Mouse (Mus musculus) midbrain, embryonic 10.5 days (tissue): ENCODE measurements around the gene Cfap65. TPM values are rescaled to one million over a fixed set of nuclear protein-coding genes. Genes with fewer than 3 reads are reported as not detected.

Experiments used
- DNase-seq: peaks from one replicate; pipeline ENCODE4 v3.0.0-alpha.2; 2017; ENCODE audit warnings: low spot score
- H3K27ac ChIP-seq: fragments of 300-500 bp; sonication (generic); replicated peaks from 2 replicates; pipeline ENCODE4 v1.5.1; 2016; ENCODE audit warnings: mild to moderate bottlenecking
- H3K27me3 ChIP-seq: fragments of 300-500 bp; sonication (generic); 2 replicates; pipeline ENCODE4 v1.6.1; 2016; ENCODE audit warnings: low read depth, mild to moderate bottlenecking; ENCODE audit not compliant: poor library complexity, severe bottlenecking
- H3K36me3 ChIP-seq: fragments of 300-500 bp; sonication (generic); 2 replicates; pipeline ENCODE4 v1.6.1; 2016; ENCODE audit warnings: mild to moderate bottlenecking, moderate library complexity
- H3K4me1 ChIP-seq: fragments of 300-500 bp; sonication (generic); 2 replicates; pipeline ENCODE4 v1.6.1; 2016
- H3K4me3 ChIP-seq: fragments of 300-500 bp; sonication (generic); 2 replicates; pipeline ENCODE4 v1.5.1; 2016; ENCODE audit warnings: mild to moderate bottlenecking, moderate library complexity
- H3K9me3 ChIP-seq: fragments of 300-500 bp; sonication (generic); replicated peaks from 2 replicates; pipeline ENCODE4 v1.6.1; 2016; ENCODE audit warnings: mild to moderate bottlenecking
- WGBS: fragments of 180-500 bp; shearing (Covaris S2); methylation state at CpG from one replicate; pipeline ENCODE4 v1.1.7; 2016; 5-methylcytosine and 5-hydroxymethylcytosine counted together
- microRNA counts: library from miRNA; unstranded; fragments of <30 nt; microRNA quantifications from one replicate; lab custom pipeline; 2017
- microRNA-seq: library from miRNA; unstranded; fragments of <30 nt; microRNA quantifications from one replicate; pipeline ENCODE4, GENCODE M21; 2017
- polyA plus RNA-seq: library from polyadenylated mRNA; unstranded; fragments of >200 nt; fragmentation: Nextera tagmentation; extraction: Ambion mirVana; gene quantifications from 2 replicates; pipeline ENCODE4 v1.2.1, GENCODE M21; 2016

Gene Cfap65
- polyA plus RNA-seq, 1 experiment from 2014 or later: 0.04 TPM

DNA sequence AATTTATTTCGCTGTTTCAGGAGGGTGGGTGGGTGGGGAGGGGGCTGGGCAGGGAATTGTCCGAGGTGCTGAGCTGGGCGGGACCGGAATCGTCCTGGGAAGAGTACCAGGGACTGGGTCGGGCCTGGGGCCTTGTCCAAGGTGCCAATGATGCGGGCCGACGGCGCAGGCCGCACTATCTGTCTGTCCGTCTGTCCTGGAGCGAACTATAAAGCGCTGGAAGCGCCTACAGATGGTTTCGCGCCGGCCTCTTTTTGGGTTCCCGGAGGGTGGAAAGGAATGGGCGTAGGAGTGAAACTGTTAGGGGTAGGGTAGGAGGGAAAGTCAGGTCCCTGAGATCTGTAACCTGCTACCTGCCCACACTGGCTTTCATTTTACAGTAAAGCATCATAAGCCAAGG, 78.2 kb downstream of the Cfap65 start:
- DNase-seq: peak; percentile 20
- peak overlapping the region; percentile 85 for H3K4me3 ChIP-seq
- peaks cover 80% of the 10 kb centered on the region for H3K4me1 ChIP-seq
- H3K27ac ChIP-seq: peak overlapping the region; percentile 78
- H3K9me3 ChIP-seq: no peaks in the 10 kb centered on the region
- peaks cover 84% of the 10 kb centered on the region for H3K27me3 ChIP-seq
- whole genome bisulfite sequencing: 2% methylated on average over 20 of the region's 20 CpGs
- no peaks in the 10 kb centered on the region for H3K36me3 ChIP-seq

DNA sequence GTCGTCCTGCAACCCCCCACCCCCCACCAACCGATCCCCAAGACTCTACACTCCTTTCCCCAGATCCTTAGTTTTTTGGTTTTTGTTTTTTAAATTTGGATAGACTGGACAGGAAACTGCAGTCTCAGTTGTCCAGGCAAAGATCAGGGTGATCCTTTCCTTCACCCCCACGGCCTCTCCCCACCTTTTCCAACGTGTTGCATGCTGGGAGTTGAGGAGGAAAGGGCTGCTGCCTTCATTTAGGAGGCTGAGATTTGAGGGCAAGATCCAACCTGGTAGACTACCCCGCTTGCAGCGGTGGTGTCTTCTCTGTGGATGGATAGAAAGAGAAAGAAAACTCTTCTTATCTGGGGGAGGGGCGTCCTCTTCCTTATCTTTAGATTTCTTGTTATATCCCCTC, 78.6 kb downstream of the Cfap65 start:
- Histone ChIP-seq H3K9me3 (no peaks in the 10 kb centered on the region), H3K27ac (peak overlapping the region; percentile 94), H3K4me3 (peak overlapping the region; percentile 85), H3K36me3 (no peaks in the 10 kb centered on the region), H3K27me3 (peaks cover 88% of the 10 kb centered on the region), H3K4me1 (peaks cover 84% of the 10 kb centered on the region)
- WGBS: 2% methylated on average over 7 of the region's 7 CpGs
- peak; percentile 36 for DNase-seq

DNA sequence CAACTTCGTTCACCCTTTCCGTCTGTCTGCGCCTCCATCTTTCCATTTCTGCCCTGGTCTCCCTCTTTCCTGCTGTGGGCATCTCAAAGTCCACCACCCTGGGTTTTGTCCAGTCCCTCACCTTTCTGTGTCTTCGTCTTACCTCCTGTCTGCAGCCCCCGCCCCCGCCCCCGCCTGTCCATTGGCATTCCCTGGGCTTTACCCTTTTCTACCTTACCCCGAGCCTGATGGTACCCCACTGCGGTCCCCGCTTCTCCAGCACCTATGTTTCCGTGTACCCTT, 79.0 kb downstream of the Cfap65 start:
- Histone ChIP-seq H3K4me1 (peaks cover 88% of the 10 kb centered on the region), H3K27ac (peak overlapping the region; percentile 94), H3K9me3 (no peaks in the 10 kb centered on the region), H3K36me3 (no peaks in the 10 kb centered on the region), H3K27me3 (peaks cover 92% of the 10 kb centered on the region), H3K4me3 (peak overlapping the region; percentile 85)
- DNase-seq: peak; percentile 40
- 2% methylated on average over 11 of the region's 11 CpGs for WGBS

DNA sequence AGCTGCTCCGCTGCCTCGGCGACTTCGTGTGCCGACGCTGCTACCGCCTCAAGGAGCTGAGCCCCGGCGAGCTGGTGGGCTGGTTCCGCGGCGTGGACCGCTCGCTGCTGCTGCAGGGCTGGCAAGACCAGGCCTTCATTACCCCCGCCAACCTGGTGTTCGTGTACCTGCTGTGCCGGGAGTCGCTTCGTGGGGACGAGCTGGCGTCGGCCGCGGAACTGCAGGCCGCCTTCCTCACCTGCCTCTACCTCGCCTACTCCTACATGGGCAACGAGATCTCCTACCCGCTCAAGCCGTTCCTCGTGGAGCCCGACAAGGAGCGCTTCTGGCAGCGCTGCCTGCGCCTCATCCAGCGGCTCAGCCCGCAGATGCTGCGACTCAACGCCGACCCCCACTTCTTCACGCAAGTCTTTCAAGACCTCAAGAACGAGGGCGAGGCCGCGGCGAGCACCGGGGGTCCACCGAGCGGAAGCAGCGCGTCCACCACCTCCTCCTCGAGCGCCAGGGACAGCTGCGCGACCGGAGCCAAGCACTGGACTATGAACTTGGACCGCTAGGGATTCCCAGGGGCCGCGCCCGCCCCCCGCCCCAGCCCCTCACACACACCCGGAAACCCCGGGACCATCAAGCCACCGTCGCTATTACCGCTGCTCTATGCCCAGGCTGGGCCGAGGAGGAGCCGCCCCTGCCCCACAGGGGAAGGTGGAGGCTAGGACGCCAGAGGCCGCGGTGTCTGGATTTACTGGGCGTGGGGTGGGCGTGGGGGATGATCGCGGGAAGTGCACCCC, 79.6 kb downstream of the Cfap65 start:
- WGBS: under 1% methylated on average over 74 of the region's 74 CpGs
- Histone ChIP-seq H3K36me3 (no peaks in the 10 kb centered on the region), H3K4me3 (peak overlapping the region; percentile 85), H3K9me3 (no peaks in the 10 kb centered on the region), H3K27me3 (peaks cover 97% of the 10 kb centered on the region), H3K4me1 (peaks cover 93% of the 10 kb centered on the region), H3K27ac (peak overlapping the region; percentile 94)
- DNase-seq: peak; percentile 57

DNA sequence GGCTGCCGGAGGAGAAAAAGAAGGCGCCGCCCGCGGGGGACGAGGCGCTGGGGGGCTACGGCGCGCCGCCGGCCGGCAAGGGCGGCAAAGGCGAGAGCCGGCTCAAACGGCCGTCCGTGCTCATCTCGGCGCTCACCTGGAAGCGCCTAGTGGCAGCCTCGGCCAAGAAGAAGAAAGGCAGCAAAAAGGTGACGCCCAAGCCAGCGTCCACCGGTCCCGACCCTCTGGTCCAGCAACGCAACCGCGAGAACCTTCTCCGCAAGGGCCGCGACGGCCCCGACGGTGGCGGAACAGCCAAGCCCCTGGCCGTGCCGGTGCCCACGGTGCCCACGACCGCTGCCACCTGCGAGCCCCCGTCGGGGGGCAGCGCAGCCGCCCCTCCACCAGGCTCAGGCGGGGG, 80.2 kb downstream of the Cfap65 start:
- H3K4me1 ChIP-seq: peaks cover 100% of the 10 kb centered on the region
- H3K27ac ChIP-seq: peak overlapping the region; percentile 94
- DNase-seq: no peak
- H3K36me3 ChIP-seq: no peaks in the 10 kb centered on the region
- under 1% methylated on average over 48 of the region's 48 CpGs for WGBS
- H3K27me3 ChIP-seq: peaks cover 97% of the 10 kb centered on the region
- H3K9me3 ChIP-seq: no peaks in the 10 kb centered on the region
- H3K4me3 ChIP-seq: peak overlapping the region; percentile 85

DNA sequence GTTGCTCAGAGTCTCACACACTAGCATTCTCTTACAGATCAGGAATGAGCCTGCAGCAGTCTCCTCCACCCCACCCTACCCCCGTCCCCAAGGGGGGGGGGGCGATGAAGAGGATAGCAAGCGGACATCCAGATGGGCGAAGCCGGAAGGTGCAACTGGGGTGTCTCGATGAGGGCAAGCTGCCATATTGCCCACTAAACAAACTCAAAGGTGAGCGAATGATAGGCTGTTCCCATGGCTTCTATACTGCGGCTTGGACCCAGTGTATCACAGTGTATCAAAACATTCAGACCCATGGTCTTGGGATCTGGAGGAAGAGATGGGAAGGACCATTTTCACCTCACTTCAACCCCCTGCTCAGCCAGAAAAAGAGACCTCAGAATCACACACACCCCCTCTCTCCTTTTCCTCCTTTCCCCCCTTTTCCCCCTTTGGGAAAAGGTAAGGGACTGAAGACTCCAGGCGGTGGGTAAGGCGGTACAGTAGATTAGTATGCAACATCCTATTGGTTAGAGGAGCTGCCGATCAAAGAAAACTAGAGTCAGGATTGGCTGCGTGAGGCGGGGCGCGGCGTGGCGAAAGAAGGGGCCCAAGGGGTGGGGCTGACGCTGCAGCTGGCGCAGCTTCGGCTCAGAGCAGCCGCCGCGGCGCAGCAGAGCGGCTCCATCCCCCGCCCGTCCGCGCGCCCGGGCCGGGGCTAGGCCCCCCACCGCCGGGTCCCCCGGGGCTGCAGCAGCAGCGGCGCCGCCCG, 80.9 kb downstream of the Cfap65 start, which contains the start of gene Cdk5r2:
TSS of gene Cdk5r2 (plus strand) at position 629 of the 751 bp plus-strand sequence.
- Histone ChIP-seq H3K4me3 (peak within 1 kb of the TSS; percentile 85), H3K9me3 (no peaks in the 10 kb centered on the region), H3K36me3 (no peaks in the 10 kb centered on the region), H3K27me3 (peaks cover 97% of the 10 kb centered on the region), H3K27ac (peak within 1 kb of the TSS; percentile 94), H3K4me1 (peaks cover 99% of the 10 kb centered on the region)
- 2% methylated on average over 39 of the region's 39 CpGs for WGBS
- DNase-seq: peak; percentile 93

MicroRNAs encoded within 50 kb of the gene (microRNA counts, 519-probe panel; counts per million panel counts)
- 4,353 counts per million, percentile 21 among the panel's probes with 10 or more counts for microRNA mmu-miR-375 (lab: Ali Mortazavi, UCI)

Small RNA genes lying within 50 kb of the gene (microRNA-seq; reads per million reads assigned to microRNA genes)
- gene Mir375: 1,249 reads per million, percentile 78 among the genes with 10 or more reads in this experiment

Other genes with a start within 250 kb of the Cfap65 start
- gene Cyp27a1, start 222.0 kb downstream of the Cfap65 start, polyA plus RNA-seq: 6.7 and 6.9 TPM in 2 replicates
- gene Prkag3, start 186.4 kb downstream of the Cfap65 start, polyA plus RNA-seq: not detected in 2 replicates
- 8.7 and 11.0 TPM in 2 replicates for gene Wnt6, start 163.7 kb downstream of the Cfap65 start, polyA plus RNA-seq
- 0.85 and 1.3 TPM in 2 replicates for gene Wnt10a, start 144.1 kb downstream of the Cfap65 start, polyA plus RNA-seq
- 1.3 and 2.2 TPM in 2 replicates for gene Cdk5r2, start 80.7 kb downstream of the Cfap65 start, polyA plus RNA-seq
- 0.36 TPM in 1 of 2 replicates, not detected in the other for gene Fev, start 50.2 kb downstream of the Cfap65 start, polyA plus RNA-seq
- 0.26 TPM in 1 of 2 replicates, not detected in the other for gene Cryba2, start 42.5 kb downstream of the Cfap65 start, polyA plus RNA-seq
- gene Ihh, start 16.1 kb upstream of the Cfap65 start, polyA plus RNA-seq: 0.12 and 0.17 TPM in 2 replicates
- 15.2 and 16.0 TPM in 2 replicates for gene Nhej1, start 189.6 kb upstream of the Cfap65 start, polyA plus RNA-seq
- 0.11 TPM in 1 of 2 replicates, not detected in the other for gene Slc23a3, start 198.3 kb upstream of the Cfap65 start, polyA plus RNA-seq
- gene Cnppd1, start 207.1 kb upstream of the Cfap65 start, polyA plus RNA-seq: 51.7 and 60.4 TPM in 2 replicates
- gene Retreg2, start 207.2 kb upstream of the Cfap65 start, polyA plus RNA-seq: 44.1 and 55.4 TPM in 2 replicates
- gene Zfand2b, start 233.0 kb upstream of the Cfap65 start, polyA plus RNA-seq: 30.6 and 34.1 TPM in 2 replicates
- gene Abcb6, start 244.8 kb upstream of the Cfap65 start, polyA plus RNA-seq: 42.5 and 50.6 TPM in 2 replicates